Mouse (Mus musculus) embryonic facial prominence, embryonic 14.5 days (tissue): ENCODE results near the gene Stip1. TPM values are rescaled to one million over a fixed set of nuclear protein-coding genes. Genes with fewer than 3 reads are reported as not detected.

ENCODE experiments used
- ATAC-seq: fragments of 200-750 bp; cut with Nextera tagmentation; 2 replicates; pipeline ENCODE4 v1.8.0; 2017; ENCODE audit warnings: low read depth, moderate number of reproducible peaks, moderate TSS enrichment
- DNase-seq: peaks from one replicate; pipeline ENCODE4 v3.0.0-alpha.2; 2015; ENCODE audit warnings: low spot score
- H3K27ac ChIP-seq: fragments of 300-500 bp; sonication (generic); replicated peaks from 2 replicates; pipeline ENCODE4 v1.5.1; 2014; ENCODE audit warnings: low read depth, mild to moderate bottlenecking, low read length, moderate library complexity
- H3K27me3 ChIP-seq: fragments of 300-500 bp; sonication (generic); replicated peaks from 2 replicates; pipeline ENCODE4 v1.6.1; 2014; ENCODE audit warnings: low read length; ENCODE audit not compliant: control insufficient read depth, insufficient read depth
- H3K36me3 ChIP-seq: fragments of 300-500 bp; sonication (generic); 2 replicates; pipeline ENCODE4 v1.6.1; 2014; ENCODE audit warnings: low read length, mixed read lengths; ENCODE audit not compliant: control insufficient read depth, insufficient read depth
- H3K4me1 ChIP-seq: fragments of 300-500 bp; sonication (generic); 2 replicates; pipeline ENCODE4 v1.6.1; 2014; ENCODE audit warnings: antibody characterized with exemption, low read length; ENCODE audit not compliant: control insufficient read depth, insufficient read depth
- H3K4me2 ChIP-seq: fragments of 300-500 bp; sonication (generic); 2 replicates; pipeline ENCODE4 v1.6.1; 2014; ENCODE audit warnings: low read depth, mild to moderate bottlenecking, low read length, moderate library complexity, mixed read lengths
- H3K4me3 ChIP-seq: fragments of 300-500 bp; sonication (generic); 2 replicates; pipeline ENCODE4 v1.5.1; 2014; ENCODE audit warnings: low read depth, mild to moderate bottlenecking, low read length
- H3K9ac ChIP-seq: fragments of 300-500 bp; sonication (generic); 2 replicates; pipeline ENCODE4 v1.6.1; 2014; ENCODE audit warnings: low read depth, mild to moderate bottlenecking, low read length, moderate library complexity, mixed read lengths
- H3K9me3 ChIP-seq: fragments of 300-500 bp; sonication (generic); 2 replicates; pipeline ENCODE4 v1.6.1; 2016; ENCODE audit warnings: low read length; ENCODE audit not compliant: control insufficient read depth
- WGBS: fragments of 180-500 bp; shearing (Covaris S2); extraction: QIAGEN DNeasy Blood & Tissue Kit; methylation state at CpG from one replicate; pipeline ENCODE4 v1.1.7; 2014; 5-methylcytosine and 5-hydroxymethylcytosine counted together
- polyA plus RNA-seq: library from polyadenylated mRNA; unstranded; fragments of >200 nt; fragmentation: Nextera tagmentation; extraction: Ambion mirVana; gene quantifications from 2 replicates; pipeline ENCODE4 v1.2.1, GENCODE M21; 2014

Stip1 gene
- polyA plus RNA-seq, 1 experiment from 2014 or later = 228 TPM

DNA sequence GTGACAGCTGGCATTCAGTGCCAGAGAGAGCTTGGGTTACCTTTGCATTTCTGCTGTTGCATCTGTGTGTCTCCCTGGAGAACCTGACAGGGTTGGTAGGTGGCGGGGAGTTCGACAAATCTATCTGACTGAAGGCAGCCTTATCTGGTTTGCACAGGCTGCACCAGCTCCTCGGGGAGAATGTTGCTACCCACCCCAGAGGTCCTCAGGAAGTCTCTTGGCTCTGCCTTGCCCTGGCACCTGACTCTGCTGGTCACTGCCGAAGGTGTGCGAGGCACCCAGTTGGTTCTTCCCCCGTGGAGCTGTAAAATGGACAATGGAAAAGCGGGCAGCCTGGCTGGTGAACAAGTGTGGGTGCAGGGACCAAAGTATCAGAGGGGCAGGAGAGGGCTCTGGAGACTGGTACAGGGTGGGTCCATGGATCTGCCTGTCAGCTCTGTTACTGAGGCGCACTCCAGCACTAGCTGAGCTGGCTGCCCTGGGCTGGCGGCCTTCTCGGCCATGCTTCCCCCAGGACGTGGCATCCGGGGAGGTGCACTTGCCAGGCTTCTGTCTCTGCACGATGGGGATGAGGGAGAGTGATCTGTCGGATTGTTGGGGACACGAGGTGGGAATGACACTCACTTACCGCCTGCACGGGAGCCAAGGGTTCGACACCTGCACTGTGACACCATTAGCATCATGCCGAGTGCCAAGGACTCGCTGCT, 27.7 kb upstream of the Stip1 start:
- WGBS = 54% methylated on average over 20 of the region's 20 CpGs
- no peak overlapping the region for H3K9ac ChIP-seq
- H3K4me3 ChIP-seq = no peak overlapping the region
- no peak overlapping the region for H3K4me2 ChIP-seq
- ATAC-seq (no peak), DNase-seq (no peak)
- no peaks in the 10 kb centered on the region for H3K27me3 ChIP-seq
- H3K9me3 ChIP-seq = no peaks in the 10 kb centered on the region
- H3K4me1 ChIP-seq = peaks cover 39% of the 10 kb centered on the region
- H3K36me3 ChIP-seq = no peaks in the 10 kb centered on the region
- no peak overlapping the region for H3K27ac ChIP-seq

DNA sequence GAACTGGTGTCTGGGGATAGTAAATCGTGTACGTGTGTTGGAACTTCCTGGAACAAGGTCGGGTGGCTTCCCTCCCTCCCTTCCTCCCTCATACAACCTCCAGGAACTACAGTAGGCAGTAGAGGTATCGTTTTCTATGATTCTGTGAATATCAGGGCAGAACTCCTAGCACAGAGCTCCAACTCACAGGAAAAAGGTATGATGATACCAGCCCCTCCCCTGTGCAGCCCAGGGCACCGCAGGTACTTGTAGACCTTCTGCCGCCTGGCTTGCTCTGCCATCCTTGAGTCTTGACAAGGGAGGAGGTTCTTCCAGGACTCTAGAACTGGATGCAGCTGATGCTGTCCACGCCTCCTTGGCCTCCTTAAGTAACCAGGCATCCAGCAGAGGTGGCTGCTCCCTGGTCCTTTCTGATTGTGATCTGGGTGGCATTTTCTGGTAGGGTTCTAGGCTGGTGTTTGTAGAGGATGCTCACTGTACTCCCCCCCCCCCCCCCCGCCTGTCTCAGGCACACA, 27.1 kb upstream of the Stip1 start:
- Histone ChIP-seq H3K4me2 (peak overlapping the region; percentile 29), H3K9ac (peak overlapping the region; percentile 40; the same call in 1 of the 2 replicates), H3K27me3 (no peaks in the 10 kb centered on the region), H3K4me1 (peaks cover 39% of the 10 kb centered on the region), H3K27ac (peak overlapping the region; percentile 34; the same call in 1 of the 2 replicates), H3K9me3 (no peaks in the 10 kb centered on the region), H3K36me3 (no peaks in the 10 kb centered on the region), H3K4me3 (no peak overlapping the region)
- DNase-seq (no peak), ATAC-seq (no peak)
- 32% methylated on average over 7 of the region's 8 CpGs for WGBS

- WGBS = 31% methylated on average over 12 of the region's 15 CpGs
- Histone ChIP-seq H3K27ac (peak overlapping the region; percentile 34; the same call in 1 of the 2 replicates), H3K4me3 (no peak overlapping the region), H3K9me3 (no peaks in the 10 kb centered on the region), H3K4me2 (peak overlapping the region; percentile 29), H3K27me3 (no peaks in the 10 kb centered on the region), H3K36me3 (no peaks in the 10 kb centered on the region), H3K9ac (peak overlapping the region; percentile 40; the same call in 1 of the 2 replicates), H3K4me1 (peaks cover 39% of the 10 kb centered on the region)
- ATAC-seq (no peak), DNase-seq (peak; percentile 83)
These were observed 26.5 kb upstream of the Stip1 start for GRCm38 (mm10) chr19:7066034-7066827.

- no peak overlapping the region for H3K9ac ChIP-seq
- no peak overlapping the region for H3K4me2 ChIP-seq
- no peaks in the 10 kb centered on the region for H3K36me3 ChIP-seq
- H3K4me3 ChIP-seq = no peak overlapping the region
- no peak overlapping the region for H3K27ac ChIP-seq
- H3K9me3 ChIP-seq = no peaks in the 10 kb centered on the region
- DNase-seq (peak; percentile 85), ATAC-seq (peak; percentile 78)
- 3% methylated on average over 3 of the region's 3 CpGs for WGBS
- no peaks in the 10 kb centered on the region for H3K27me3 ChIP-seq
- H3K4me1 ChIP-seq = peaks cover 24% of the 10 kb centered on the region
These were observed 24.8 kb upstream of the Stip1 start for GRCm38 (mm10) chr19:7064571-7064970.

DNA sequence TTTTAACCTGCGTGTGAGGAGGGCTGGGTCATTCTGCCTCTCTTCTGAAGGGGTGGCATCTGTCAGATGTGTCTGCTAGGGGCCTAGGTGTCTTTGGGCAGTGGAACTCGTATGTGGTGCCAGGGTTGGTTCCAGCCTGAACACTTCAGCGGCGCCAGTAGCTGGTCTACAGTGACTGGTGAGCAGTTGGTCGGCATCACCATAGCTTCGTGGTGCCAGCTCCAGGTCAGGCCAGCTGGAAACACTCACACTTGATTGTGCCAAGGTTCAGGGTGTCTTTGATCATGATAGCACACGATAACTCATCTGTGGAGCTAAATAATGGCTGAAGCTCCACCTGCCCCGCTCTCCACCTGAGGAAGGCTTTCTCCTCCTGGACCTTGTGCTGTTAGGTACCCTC, 23.1 kb upstream of the Stip1 start:
- Histone ChIP-seq H3K4me3 (no peak overlapping the region), H3K27me3 (no peaks in the 10 kb centered on the region), H3K27ac (no peak overlapping the region), H3K9ac (no peak overlapping the region), H3K4me2 (no peak overlapping the region), H3K9me3 (no peaks in the 10 kb centered on the region), H3K36me3 (no peaks in the 10 kb centered on the region), H3K4me1 (peaks cover 14% of the 10 kb centered on the region)
- no peak for DNase-seq
- ATAC-seq = no peak
- 86% methylated on average over 8 of the region's 8 CpGs for WGBS

- H3K4me1 ChIP-seq = peaks cover 19% of the 10 kb centered on the region
- no peak overlapping the region for H3K27ac ChIP-seq
- no peaks in the 10 kb centered on the region for H3K27me3 ChIP-seq
- no peak overlapping the region for H3K4me3 ChIP-seq
- no peak overlapping the region for H3K9ac ChIP-seq
- 80% methylated on average over 5 of the region's 5 CpGs for WGBS
- no peak for DNase-seq
- no peaks in the 10 kb centered on the region for H3K9me3 ChIP-seq
- no peak overlapping the region for H3K4me2 ChIP-seq
- H3K36me3 ChIP-seq = no peaks in the 10 kb centered on the region
- no peak for ATAC-seq
These were observed 22.3 kb upstream of the Stip1 start for GRCm38 (mm10) chr19:7062110-7062509.

- 0 out of 2 replicates have a peak overlapping the region, but pooled peaks have one; percentile 25 for H3K9ac ChIP-seq
- H3K9me3 ChIP-seq = no peaks in the 10 kb centered on the region
- H3K27ac ChIP-seq = no peak overlapping the region
- DNase-seq = no peak
- H3K27me3 ChIP-seq = 0 out of 2 replicates have a peak, but pooled peaks cover 5% of the 10 kb centered on the region
- no peak for ATAC-seq
- no peaks in the 10 kb centered on the region for H3K36me3 ChIP-seq
- H3K4me1 ChIP-seq = peaks cover 14% of the 10 kb centered on the region
- no peak overlapping the region for H3K4me3 ChIP-seq
- WGBS = 56% methylated on average over 6 of the region's 6 CpGs
- H3K4me2 ChIP-seq = peak overlapping the region; percentile 100
These were observed 18.8 kb upstream of the Stip1 start for GRCm38 (mm10) chr19:7058541-7058940.

GRCm38 (mm10) chr19:7057722-7058207, 18.0 kb upstream of the Stip1 start:
- peak; percentile 82 for ATAC-seq
- WGBS = 0% methylated on average over 15 of the region's 15 CpGs
- H3K4me3 ChIP-seq = peak overlapping the region; percentile 74
- peaks cover 14% of the 10 kb centered on the region for H3K4me1 ChIP-seq
- H3K4me2 ChIP-seq = peak overlapping the region; percentile 100
- no peaks in the 10 kb centered on the region for H3K9me3 ChIP-seq
- H3K27ac ChIP-seq = peak overlapping the region; percentile 17; the same call in 1 of the 2 replicates
- H3K27me3 ChIP-seq = 0 out of 2 replicates have a peak, but pooled peaks cover 5% of the 10 kb centered on the region
- DNase-seq = peak; percentile 94
- peak overlapping the region; percentile 28; the same call in 1 of the 2 replicates for H3K9ac ChIP-seq
- no peaks in the 10 kb centered on the region for H3K36me3 ChIP-seq
